ENCODE assay signal across 29 mouse cellular contexts in genomic region chr13:6665506-6665905, GRCm38 (mm10). TPM values are rescaled to one million over a fixed set of nuclear protein-coding genes. Genes with fewer than 3 reads are reported as not detected.
DNase-seq lines count a peak whose midpoint lies in the region; ATAC-seq and TF ChIP-seq lines count a peak whose summit lies in the region.
"Had no signal": no experiment of that assay in that cellular context is flagged by ENCODE, and none has a peak within 500 bp of the region (broad histone marks: within the 10 kb centered on the region; RNA-seq: fewer than 3 reads in every experiment).

No protein-coding gene starts in this region.

- no peaks in the 10 kb centered on the region for H3K4me1 ChIP-seq in intestine, embryonic 14.5 days (replicated peaks; ENCODE audit: control insufficient read depth, insufficient read depth, low read length)
- H3K4me1 ChIP-seq in intestine, postnatal 0 days (replicated peaks; ENCODE audit: control insufficient read depth, insufficient read depth, low read length) = no peaks in the 10 kb centered on the region
- H3K4me1 ChIP-seq in lung, embryonic 15.5 days = no peaks in the 10 kb centered on the region
- H3K4me1 ChIP-seq in intestine, embryonic 15.5 days (replicated peaks) = no peaks in the 10 kb centered on the region
- no peaks in the 10 kb centered on the region for H3K4me1 ChIP-seq in stomach, embryonic 16.5 days (ENCODE audit: control insufficient read depth, insufficient read depth, low read length)
- no peaks in the 10 kb centered on the region for H3K4me1 ChIP-seq in liver, embryonic 11.5 days (replicated peaks; ENCODE audit: control insufficient read depth, insufficient read depth, low read length)
- H3K4me1 ChIP-seq: forebrain, embryonic 12.5 days; hindbrain, embryonic 10.5 days; kidney, embryonic 15.5 days; liver, embryonic 13.5 days had no signal

- 59% methylated on average over 1 of the region's 1 CpGs for WGBS in intestine, embryonic 14.5 days
- 27% methylated on average over 1 of the region's 1 CpGs for WGBS in intestine, postnatal 0 days
- 39% methylated on average over 1 of the region's 1 CpGs for WGBS in lung, embryonic 15.5 days
- WGBS in intestine, embryonic 15.5 days = 48% methylated on average over 1 of the region's 1 CpGs
- 52% methylated on average over 1 of the region's 1 CpGs for WGBS in stomach, embryonic 16.5 days
- WGBS in liver, embryonic 11.5 days = 64% methylated on average over 1 of the region's 1 CpGs

- no peak for TF ChIP-seq CTCF in intestine, postnatal 0 days (IDR thresholded peaks at IDR 0.05; ENCODE audit: low read depth)

- peak; percentile 31 for DNase-seq in intestine, embryonic 14.5 days (ENCODE audit: low spot score)
- DNase-seq in lung, adult 18-20 months = no peak
- no peak for DNase-seq in liver, embryonic 11.5 days (ENCODE audit: low spot score)
- DNase-seq: adrenal gland, adult 2 months; adrenal gland, postnatal 36 days; cerebellum, adult 2 months; cerebellum, postnatal 14 days; forebrain, postnatal 0 days; gastrocnemius, postnatal 14 days; heart, postnatal 10 days; kidney, adult 18-20 months; kidney, postnatal 25 days; liver, embryonic 13.5 days; lung, adult 2 months; midbrain, embryonic 14.5 days; spleen, adult 18-20 months had no signal

- no peaks in the 10 kb centered on the region for H3K9me3 ChIP-seq in intestine, embryonic 14.5 days (ENCODE audit: control insufficient read depth, low read length)
- H3K9me3 ChIP-seq in intestine, postnatal 0 days (ENCODE audit: control insufficient read depth) = no peaks in the 10 kb centered on the region
- no peaks in the 10 kb centered on the region for H3K9me3 ChIP-seq in lung, embryonic 15.5 days
- no peaks in the 10 kb centered on the region for H3K9me3 ChIP-seq in intestine, embryonic 15.5 days
- H3K9me3 ChIP-seq in stomach, embryonic 16.5 days (replicated peaks; ENCODE audit: control insufficient read depth, low read length) = no peaks in the 10 kb centered on the region
- H3K9me3 ChIP-seq in liver, embryonic 11.5 days (ENCODE audit: control insufficient read depth, low read length) = no peaks in the 10 kb centered on the region
- H3K9me3 ChIP-seq: forebrain, embryonic 12.5 days; hindbrain, embryonic 10.5 days; kidney, embryonic 15.5 days; liver, embryonic 13.5 days had no signal

- H3K9ac ChIP-seq in intestine, embryonic 14.5 days (ENCODE audit: low read length) = no peak overlapping the region
- no peak overlapping the region for H3K9ac ChIP-seq in intestine, postnatal 0 days (ENCODE audit: low read depth, low read length)
- H3K9ac ChIP-seq in lung, embryonic 15.5 days = no peak overlapping the region
- no peak overlapping the region for H3K9ac ChIP-seq in intestine, embryonic 15.5 days
- H3K9ac ChIP-seq in stomach, embryonic 16.5 days (ENCODE audit: low read length) = no peak overlapping the region
- no peak overlapping the region for H3K9ac ChIP-seq in liver, embryonic 11.5 days (ENCODE audit: low read depth, low read length)
- H3K9ac ChIP-seq: forebrain, embryonic 12.5 days; forebrain, postnatal 0 days; kidney, embryonic 15.5 days; liver, embryonic 13.5 days had no signal

- H3K4me3 ChIP-seq in intestine, embryonic 14.5 days (ENCODE audit: low read depth, low read length) = no peak overlapping the region
- H3K4me3 ChIP-seq in intestine, postnatal 0 days (ENCODE audit: low read depth, low read length) = no peak overlapping the region
- no peak overlapping the region for H3K4me3 ChIP-seq in lung, embryonic 15.5 days
- no peak overlapping the region for H3K4me3 ChIP-seq in intestine, embryonic 15.5 days (replicated peaks)
- H3K4me3 ChIP-seq in stomach, embryonic 16.5 days (replicated peaks; ENCODE audit: low read length) = no peak overlapping the region
- H3K4me3 ChIP-seq in liver, embryonic 11.5 days (ENCODE audit: low read depth, low read length) = no peak overlapping the region
- H3K4me3 ChIP-seq: erythroblast, embryonic 14.5 days; forebrain, embryonic 12.5 days; hindbrain, embryonic 10.5 days; kidney, embryonic 15.5 days; liver, embryonic 13.5 days had no signal

- no peaks in the 10 kb centered on the region for H3K36me3 ChIP-seq in intestine, embryonic 14.5 days (ENCODE audit: control insufficient read depth, insufficient read depth, low read length)
- H3K36me3 ChIP-seq in intestine, postnatal 0 days (ENCODE audit: control insufficient read depth, insufficient read depth) = no peaks in the 10 kb centered on the region
- H3K36me3 ChIP-seq in lung, embryonic 15.5 days = no peaks in the 10 kb centered on the region
- H3K36me3 ChIP-seq in intestine, embryonic 15.5 days = no peaks in the 10 kb centered on the region
- H3K36me3 ChIP-seq in stomach, embryonic 16.5 days (ENCODE audit: control insufficient read depth, insufficient read depth, low read length) = no peaks in the 10 kb centered on the region
- H3K36me3 ChIP-seq in liver, embryonic 11.5 days (ENCODE audit: control insufficient read depth, insufficient read depth, low read length) = no peaks in the 10 kb centered on the region
- H3K36me3 ChIP-seq: forebrain, embryonic 12.5 days; hindbrain, embryonic 10.5 days; kidney, embryonic 15.5 days; liver, embryonic 13.5 days had no signal

- H3K4me2 ChIP-seq in intestine, embryonic 14.5 days (ENCODE audit: low read length) = no peak overlapping the region
- H3K4me2 ChIP-seq in intestine, postnatal 0 days (replicated peaks; ENCODE audit: low read depth) = no peak overlapping the region
- no peak overlapping the region for H3K4me2 ChIP-seq in lung, embryonic 15.5 days
- H3K4me2 ChIP-seq in intestine, embryonic 15.5 days (replicated peaks) = no peak overlapping the region
- H3K4me2 ChIP-seq in stomach, embryonic 16.5 days (ENCODE audit: low read depth, low read length) = no peak overlapping the region
- H3K4me2 ChIP-seq in liver, embryonic 11.5 days = no peak overlapping the region
- H3K4me2 ChIP-seq: forebrain, embryonic 12.5 days; heart, embryonic 11.5 days; kidney, embryonic 15.5 days; liver, embryonic 13.5 days had no signal

- H3K27me3 ChIP-seq in intestine, embryonic 14.5 days (replicated peaks; ENCODE audit: control insufficient read depth, insufficient read depth, low read length) = no peaks in the 10 kb centered on the region
- no peaks in the 10 kb centered on the region for H3K27me3 ChIP-seq in intestine, postnatal 0 days (replicated peaks; ENCODE audit: control insufficient read depth, insufficient read depth, low read length)
- H3K27me3 ChIP-seq in lung, embryonic 15.5 days = no peaks in the 10 kb centered on the region
- H3K27me3 ChIP-seq in intestine, embryonic 15.5 days (replicated peaks) = no peaks in the 10 kb centered on the region
- H3K27me3 ChIP-seq in stomach, embryonic 16.5 days (ENCODE audit: control insufficient read depth, insufficient read depth, low read length) = no peaks in the 10 kb centered on the region
- H3K27me3 ChIP-seq in liver, embryonic 11.5 days (replicated peaks; ENCODE audit: control insufficient read depth, insufficient read depth, low read length) = no peaks in the 10 kb centered on the region
- H3K27me3 ChIP-seq: forebrain, embryonic 12.5 days; kidney, embryonic 15.5 days; liver, embryonic 13.5 days had no signal

- no peak for ATAC-seq in intestine, embryonic 14.5 days (replicated peaks; ENCODE audit: low FRiP score, low TSS enrichment, low read depth)
- ATAC-seq in intestine, postnatal 0 days = no peak
- ATAC-seq in lung, embryonic 15.5 days (ENCODE audit: borderline replicate concordance, extremely low read depth, low FRiP score, low TSS enrichment) = peak; percentile 46; the same call in 1 of the 2 replicates
- 0 out of 2 replicates have a peak, but pooled peaks have one; percentile 39 for ATAC-seq in intestine, embryonic 15.5 days
- peak; percentile 37; the same call in 1 of the 2 replicates for ATAC-seq in stomach, embryonic 16.5 days (ENCODE audit: insufficient read depth, low FRiP score)
- no peak for ATAC-seq in liver, embryonic 11.5 days (replicated peaks; ENCODE audit: low FRiP score)
- no peak for ATAC-seq in granulocyte monocyte progenitor cell, adult 5-6 weeks (replicated peaks; ENCODE audit: poor library complexity, severe bottlenecking)
- ATAC-seq: CD4-positive, CD25-positive, alpha-beta regulatory T cell, adult 4 months; forebrain, postnatal 0 days; hindbrain, embryonic 16.5 days had no signal

- no peak overlapping the region for H3K27ac ChIP-seq in intestine, embryonic 14.5 days (ENCODE audit: low read depth)
- no peak overlapping the region for H3K27ac ChIP-seq in intestine, postnatal 0 days (ENCODE audit: low read depth, low read length)
- peak overlapping the region; percentile 44 for H3K27ac ChIP-seq in lung, embryonic 15.5 days
- 0 out of 2 replicates have a peak overlapping the region, but pooled peaks have one; percentile 17 for H3K27ac ChIP-seq in intestine, embryonic 15.5 days
- H3K27ac ChIP-seq in stomach, embryonic 16.5 days (ENCODE audit: low read length) = peak overlapping the region; percentile 46
- H3K27ac ChIP-seq in liver, embryonic 11.5 days (ENCODE audit: low read depth, low read length) = no peak overlapping the region
- H3K27ac ChIP-seq: forebrain, embryonic 12.5 days; hindbrain, embryonic 10.5 days; kidney, embryonic 15.5 days; liver, embryonic 13.5 days; macrophage had no signal

RNA-seq across cellular contexts. Expression of gene Pfkp, which starts 16.9 kb away (rescaled TPM):
- 51.2 and 59.9 TPM in 2 replicates for polyA plus RNA-seq in intestine, embryonic 14.5 days (2014; fragmentation: Nextera tagmentation; extraction: Ambion mirVana)
- 75.7 and 77.6 TPM in 2 replicates for polyA plus RNA-seq in intestine, postnatal 0 days (2015; fragmentation: Nextera tagmentation; extraction: Ambion mirVana)
- polyA plus RNA-seq in lung, embryonic 15.5 days (2015; fragmentation: Nextera tagmentation; extraction: Ambion mirVana) = 29.0 and 31.2 TPM in 2 replicates
- 98.5 and 102 TPM in 2 replicates for polyA plus RNA-seq in intestine, embryonic 15.5 days (2015; fragmentation: Nextera tagmentation; extraction: Ambion mirVana)
- polyA plus RNA-seq in stomach, embryonic 16.5 days (2015; fragmentation: Nextera tagmentation; extraction: Ambion mirVana) = 58.8 and 61.5 TPM in 2 replicates
- polyA plus RNA-seq in liver, embryonic 11.5 days (2014; fragmentation: Nextera tagmentation; extraction: Ambion mirVana) = 27.4 and 31.2 TPM in 2 replicates
- 39.4 and 54.3 TPM in 2 replicates for total RNA-seq in granulocyte monocyte progenitor cell, adult 5-6 weeks (2014; fragmentation: Nextera tagmentation)
- 101 and 108 TPM in 2 replicates for total RNA-seq in granulocyte monocyte progenitor cell, adult 5-6 weeks (2017)

Comparison
In these comparisons a context has a peak if more than half of its experiments do, and no peak if none do; other contexts are left out.
1. ATAC-seq: peak in lung, embryonic 15.5 days (single experiment), intestine, embryonic 15.5 days (single experiment) and stomach, embryonic 16.5 days (single experiment); none in intestine, embryonic 14.5 days (single experiment), intestine, postnatal 0 days (single experiment), liver, embryonic 11.5 days (single experiment) and granulocyte monocyte progenitor cell, adult 5-6 weeks (single experiment).
2. H3K27ac ChIP-seq: peak in lung, embryonic 15.5 days (single experiment), intestine, embryonic 15.5 days (single experiment) and stomach, embryonic 16.5 days (single experiment); none in intestine, embryonic 14.5 days (single experiment), intestine, postnatal 0 days (single experiment) and liver, embryonic 11.5 days (single experiment).